Mouse (Mus musculus) stomach, postnatal 0 days (tissue): ENCODE data around the gene Calm3.

Source experiments
- CTCF ChIP-seq: IDR thresholded peaks from 2 replicates; pipeline ENCODE4 v1.5.1; 2016; ENCODE audit warnings: antibody characterized with exemption, low read depth, mild to moderate bottlenecking, moderate library complexity
- EP300 ChIP-seq: optimal IDR thresholded peaks from 2 replicates; pipeline ENCODE3; 2016; ENCODE audit warnings: antibody characterized with exemption

- no peak for TF ChIP-seq CTCF
- TF ChIP-seq EP300, result no peak
These were observed 31.8 kb upstream of the Calm3 start for GRCm38 (mm10) chr7:16955712-16956111.
